Mouse (Mus musculus) cerebellum, postnatal 36 days (tissue): ENCODE measurements around the gene Btbd3.
A peak's percentile ranks its signal among the peaks of the same experiment; 100 is the strongest.

Experiments
- DNase-seq, 2 experiments: peaks; one replicate each; pipeline ENCODE4 v3.0.0; 2021 to 2022; ENCODE audit warnings: mixed read lengths in 2 of 2

Btbd3 gene

DNA sequence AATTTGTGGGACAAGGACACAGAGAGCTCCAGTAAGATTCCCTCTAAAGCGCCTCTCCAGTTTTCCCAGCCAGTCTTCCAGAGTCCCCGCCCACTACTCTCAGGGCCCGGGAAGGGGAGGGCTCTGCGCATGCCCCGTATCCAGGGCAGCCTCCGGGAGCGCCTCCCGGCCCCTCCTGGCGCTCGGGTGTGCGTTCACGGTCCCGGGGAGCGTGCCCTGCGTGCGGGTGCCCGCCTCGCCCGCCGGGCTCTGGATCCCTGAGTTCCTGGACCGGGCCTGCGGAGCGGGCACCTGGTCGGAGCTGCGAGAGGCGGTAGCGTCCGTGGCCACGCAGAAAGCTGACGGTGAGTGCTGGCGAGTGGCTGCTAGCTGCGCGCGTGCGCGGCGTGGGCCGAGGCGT, at the start of gene Btbd3:
TSS of gene Btbd3 (plus strand) at position 155 of the 400 bp plus-strand sequence.
- peak; percentile 91 to 96 for DNase-seq

DNA sequence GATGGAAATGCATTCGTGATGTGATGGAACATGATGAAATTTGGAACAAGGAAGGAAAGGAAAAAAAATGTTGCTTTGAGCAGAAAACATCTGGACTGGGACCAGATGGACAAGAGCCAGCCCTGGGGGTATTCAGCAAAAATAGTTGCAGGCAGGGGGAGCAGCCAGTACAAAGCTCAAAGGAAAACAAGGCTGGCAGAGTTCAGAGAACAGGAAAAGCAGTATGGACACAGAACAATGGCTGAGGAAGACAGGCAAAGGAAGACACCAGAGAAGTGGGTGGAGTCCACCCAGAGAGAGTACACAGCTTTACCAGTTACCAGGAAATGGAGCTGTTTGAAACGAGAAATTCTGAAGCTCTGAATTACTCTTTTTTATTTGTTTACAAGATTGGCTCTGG, 40.8 kb upstream of the Btbd3 start:
- DNase-seq = peak in 1 of 2 experiments; percentile 13

DNA sequence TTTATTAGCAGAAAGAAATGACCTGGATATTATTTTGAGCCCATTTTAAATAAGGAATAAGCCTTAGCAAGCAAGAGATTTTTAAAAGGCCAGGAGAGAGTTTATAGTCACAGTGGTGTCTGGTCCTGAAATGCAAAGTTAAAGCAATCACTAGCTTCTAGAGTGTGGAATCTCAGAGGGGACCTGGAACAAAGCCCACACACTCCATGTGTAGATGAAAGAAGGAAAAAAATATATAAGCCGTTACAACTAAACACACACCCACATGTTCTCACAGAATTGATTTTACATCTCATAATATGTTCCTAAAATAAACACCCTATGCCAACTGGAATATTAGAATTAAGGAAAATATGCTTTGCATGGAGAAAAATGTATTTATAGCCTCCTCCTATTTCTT, 36.1 kb upstream of the Btbd3 start:
- DNase-seq = no peak

DNA sequence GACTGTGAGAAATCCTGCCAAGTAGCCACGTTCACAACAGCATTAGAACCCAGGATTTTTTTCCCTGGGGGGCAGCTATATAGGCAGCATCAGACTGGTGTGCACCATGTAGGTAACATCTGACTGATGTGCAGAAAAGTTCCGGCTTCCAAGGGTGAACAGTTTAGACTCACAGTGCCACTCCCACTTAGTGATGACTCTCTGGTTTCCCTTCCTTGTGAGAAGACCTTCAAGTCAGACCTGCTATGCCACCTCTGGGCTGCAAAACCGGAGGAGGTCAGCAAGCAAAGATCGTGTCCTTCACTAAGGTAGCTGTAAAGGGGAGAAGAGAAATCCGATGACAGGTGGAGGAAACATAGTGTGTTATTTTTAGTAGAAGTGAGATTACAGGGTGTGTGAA, 24.1 kb upstream of the Btbd3 start:
- no peak for DNase-seq

DNA sequence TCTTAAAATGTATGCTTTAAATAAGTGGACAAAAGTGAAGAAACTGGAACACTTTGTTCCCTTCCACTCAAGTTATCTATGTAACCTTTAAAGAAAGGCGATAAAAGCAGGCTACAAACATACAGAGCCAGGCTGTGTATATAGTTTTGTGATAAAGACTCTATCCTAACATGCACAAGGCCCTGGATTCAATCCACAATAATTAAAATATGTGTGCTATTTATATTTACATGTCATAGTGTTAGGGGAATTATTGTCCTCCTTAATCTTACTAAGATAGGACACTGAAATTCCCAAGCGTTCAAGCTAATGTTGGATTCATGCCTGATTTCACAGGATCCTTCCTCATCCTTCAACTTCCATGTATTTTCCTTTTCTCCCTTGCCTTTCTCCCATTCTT, 20.2 kb upstream of the Btbd3 start:
- no peak for DNase-seq

DNA sequence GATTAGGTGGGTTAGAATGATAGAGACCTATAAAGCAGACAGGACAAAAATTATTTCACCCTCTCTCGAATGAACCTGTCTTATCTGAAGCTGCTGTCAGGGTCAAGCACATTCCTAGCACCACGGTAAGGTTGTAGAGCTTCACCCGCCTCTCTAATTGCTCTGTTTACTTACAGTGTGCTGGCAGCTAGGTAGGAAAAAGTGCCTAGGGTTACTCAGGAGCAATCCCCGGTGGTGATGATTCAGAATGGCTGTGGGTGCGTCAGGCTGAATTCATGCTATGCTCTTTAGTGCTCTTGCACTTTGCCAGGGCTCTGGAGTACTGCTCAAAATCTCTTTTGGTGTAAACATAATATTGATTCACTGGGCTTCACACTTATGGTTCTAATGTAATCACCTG, 13.9 kb upstream of the Btbd3 start:
- DNase-seq = no peak

DNA sequence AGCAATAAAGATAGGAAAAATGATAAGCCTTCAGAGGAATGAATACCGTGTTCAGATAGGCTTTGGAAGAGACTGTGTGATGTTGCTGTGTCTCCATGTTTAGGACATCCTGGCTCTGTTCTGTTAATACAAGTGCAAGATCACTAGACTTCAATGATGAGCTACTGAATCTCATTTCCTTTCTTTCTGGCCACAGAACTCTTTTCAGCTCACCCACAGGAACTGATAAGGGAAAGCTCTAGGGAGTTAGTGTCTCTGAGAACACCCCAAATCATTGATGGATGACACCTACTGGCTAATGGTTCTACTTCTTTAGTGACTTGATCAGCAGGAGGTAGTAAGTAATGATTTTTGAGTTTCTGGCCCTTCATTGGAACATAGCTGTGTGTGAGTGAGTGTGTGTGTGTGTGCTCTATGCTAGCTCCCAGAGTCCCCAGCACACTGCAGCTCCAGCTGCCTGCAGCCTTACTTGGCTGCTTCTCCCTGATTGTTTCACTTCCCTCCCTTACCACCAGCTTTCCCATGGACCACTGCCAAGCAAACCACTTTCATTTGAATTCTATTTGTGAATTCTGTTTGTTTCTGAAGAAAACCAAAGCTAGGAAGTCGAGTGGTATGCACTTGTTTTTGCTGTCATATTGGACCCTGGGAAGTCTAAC, 10.6 kb upstream of the Btbd3 start:
- no peak for DNase-seq

DNA sequence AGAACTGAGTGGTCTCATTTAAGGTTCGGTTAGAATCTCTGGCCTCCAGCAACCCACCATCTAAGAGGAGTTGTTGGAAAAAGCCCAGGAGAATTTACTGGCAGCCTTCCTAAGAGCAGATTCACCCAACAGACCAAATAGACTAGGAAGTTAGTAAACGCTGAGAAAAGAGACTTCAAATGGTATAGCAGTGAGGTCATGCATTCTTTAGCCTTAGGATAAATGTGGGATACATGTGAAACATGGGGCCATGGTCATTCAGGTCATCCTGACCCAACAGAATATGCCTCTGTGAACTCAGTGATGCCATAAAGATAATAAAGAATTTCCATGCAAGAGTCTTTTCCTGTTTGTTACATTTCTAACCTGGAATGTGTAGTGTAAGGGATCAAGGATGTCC, 8.4 kb upstream of the Btbd3 start:
- no peak for DNase-seq

DNA sequence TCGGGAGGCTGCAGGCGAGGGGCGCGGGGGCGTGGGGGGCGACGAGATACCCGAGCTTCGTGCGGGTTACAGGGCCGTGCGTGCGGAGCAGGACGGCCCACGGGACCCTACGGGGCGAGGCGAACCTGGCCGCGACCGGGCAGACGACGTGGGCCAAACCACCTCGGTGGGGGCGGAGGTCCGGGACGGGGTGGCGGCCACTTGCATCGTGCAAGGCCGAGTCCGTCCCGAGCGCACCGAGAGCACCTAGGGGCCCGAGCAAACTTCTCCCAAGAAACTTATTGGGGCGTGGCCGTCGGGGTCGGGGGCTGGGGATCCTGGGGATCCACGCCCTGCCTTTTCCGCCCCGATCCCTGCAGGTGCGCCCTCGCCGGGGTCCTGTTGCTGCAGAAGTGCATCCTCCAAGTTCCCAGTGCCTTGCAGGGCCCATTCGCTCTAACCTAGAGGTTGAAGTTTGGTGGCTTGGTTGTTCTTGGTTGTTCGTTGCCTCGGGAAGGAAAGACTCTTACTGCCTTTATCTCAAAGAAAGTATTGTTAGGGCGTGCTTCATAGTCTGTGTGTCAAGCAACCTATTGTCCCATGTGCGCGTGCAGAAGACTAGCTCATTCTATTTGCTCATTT, 596 bp downstream of the Btbd3 start:
- peak in 1 of 2 experiments; percentile 50 for DNase-seq

DNA sequence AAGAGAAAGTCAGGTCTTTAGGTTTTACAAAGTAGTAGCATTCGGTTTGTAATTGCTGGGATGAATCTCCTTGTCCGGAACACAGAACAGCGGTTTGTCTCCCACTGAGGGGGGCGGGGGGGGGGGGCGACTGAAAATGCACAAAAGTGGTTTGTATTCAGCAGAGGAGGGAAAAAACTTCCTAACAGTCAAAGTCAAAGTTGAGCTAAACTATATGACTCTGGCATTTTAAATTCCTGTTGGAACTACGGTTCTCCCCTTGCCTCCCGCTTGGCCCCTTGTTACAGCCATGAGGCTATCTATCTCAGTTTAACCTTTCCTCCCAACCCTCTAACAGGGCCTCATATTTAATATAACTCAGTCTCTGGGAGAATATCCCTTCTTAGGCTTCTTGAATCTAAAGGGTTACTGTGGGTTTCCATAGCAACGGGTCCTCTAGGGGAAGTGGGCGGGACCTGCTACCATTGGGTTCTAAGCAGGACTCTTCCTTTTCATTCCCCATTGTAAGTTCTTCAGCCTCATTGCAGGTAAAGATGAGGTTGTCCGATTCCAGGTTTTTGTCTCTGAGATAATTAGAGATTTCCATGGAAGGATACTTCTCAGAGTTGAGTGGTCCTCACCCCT, 1.4 kb downstream of the Btbd3 start:
- DNase-seq = peak in 1 of 2 experiments; percentile 45

DNA sequence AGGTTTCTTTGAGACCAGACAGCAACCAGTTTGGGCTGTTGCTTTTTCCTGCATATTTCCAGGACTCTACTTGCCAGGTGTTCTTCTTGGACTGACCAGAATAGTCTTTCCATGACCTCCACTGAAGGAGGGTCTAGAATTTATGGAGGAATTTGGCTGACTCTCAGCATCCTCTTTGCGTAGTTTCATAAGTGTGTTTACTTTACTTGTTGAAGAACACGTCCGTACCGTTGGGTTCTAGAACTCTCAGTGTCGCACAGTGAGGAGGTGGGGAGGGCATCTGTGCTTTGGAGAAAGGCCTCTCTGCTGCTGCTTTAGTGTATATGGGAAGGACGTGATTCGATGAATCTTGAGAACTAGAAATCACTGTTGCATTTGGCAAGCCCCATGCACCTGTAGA, 4.8 kb downstream of the Btbd3 start:
- no peak for DNase-seq

DNA sequence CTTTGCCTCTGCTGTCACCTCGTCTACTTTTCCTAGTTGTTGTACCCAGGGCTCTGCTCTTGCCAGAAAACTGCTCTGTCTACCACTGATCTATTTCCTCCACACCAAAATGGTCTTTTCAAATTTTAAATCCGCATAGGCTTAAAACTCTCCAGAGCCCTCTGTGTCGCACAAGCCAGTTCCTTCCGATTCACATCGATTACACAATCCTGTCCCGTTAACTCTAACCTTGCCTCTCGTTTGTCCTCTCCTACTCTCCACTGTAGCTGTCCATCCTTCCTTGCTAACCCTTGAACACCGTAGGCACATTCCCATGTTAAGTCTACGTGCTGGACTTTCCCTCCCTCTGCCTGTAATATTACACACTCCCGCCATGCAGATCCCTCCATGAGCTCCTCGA, 6.5 kb downstream of the Btbd3 start:
- DNase-seq = no peak

DNA sequence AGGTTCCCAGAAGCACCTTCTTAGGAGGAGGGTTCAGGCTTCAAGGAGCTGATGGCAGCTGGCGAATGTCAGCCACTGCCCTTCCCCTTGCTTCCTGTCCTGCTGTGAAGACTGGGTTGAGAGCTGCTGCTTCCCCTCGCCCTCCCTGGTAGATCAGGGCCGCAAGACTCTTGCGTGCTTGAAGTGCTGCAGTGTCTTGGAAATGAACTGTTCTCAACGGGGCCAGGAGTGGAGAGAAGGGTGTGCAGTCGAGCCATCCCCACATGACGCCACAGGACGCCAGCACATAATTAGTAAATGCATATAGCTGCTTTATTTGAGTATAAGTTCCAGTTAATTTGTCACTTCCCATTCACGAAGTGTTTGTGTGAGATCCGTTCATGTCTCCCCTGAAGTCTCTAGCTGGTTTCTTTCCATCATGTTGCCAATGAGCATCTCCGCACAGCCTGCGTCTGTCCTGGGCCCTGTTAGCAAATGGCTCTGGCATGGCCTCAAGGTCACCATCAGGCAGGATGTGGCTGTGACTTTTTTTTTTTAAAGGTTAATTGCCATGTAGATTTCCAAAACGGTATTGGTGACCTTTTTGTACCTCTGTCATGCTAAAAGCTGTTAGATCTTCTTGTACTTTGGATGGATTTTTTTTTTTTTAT, 9.1 kb downstream of the Btbd3 start:
- DNase-seq = peak; percentile 37 to 43

DNA sequence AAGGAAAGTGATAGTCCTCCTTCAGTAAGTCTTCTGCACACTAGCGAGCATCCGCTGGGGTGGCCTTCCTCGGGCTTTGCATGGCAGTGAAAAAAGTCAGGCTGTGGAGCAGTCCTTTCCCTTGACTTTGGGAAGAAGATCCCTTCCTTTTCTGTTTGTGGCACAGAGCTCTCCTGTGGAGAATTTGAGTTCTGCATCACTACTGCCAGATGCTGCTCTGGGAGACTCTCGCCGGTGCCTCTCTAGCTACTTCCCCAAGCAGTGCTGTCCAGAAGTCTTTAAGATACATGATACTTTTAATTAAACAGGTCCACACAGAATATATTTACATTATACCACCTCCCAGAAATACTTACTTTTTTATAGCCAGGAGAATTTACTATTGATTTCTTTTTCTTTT, 10.3 kb downstream of the Btbd3 start:
- no peak for DNase-seq

DNA sequence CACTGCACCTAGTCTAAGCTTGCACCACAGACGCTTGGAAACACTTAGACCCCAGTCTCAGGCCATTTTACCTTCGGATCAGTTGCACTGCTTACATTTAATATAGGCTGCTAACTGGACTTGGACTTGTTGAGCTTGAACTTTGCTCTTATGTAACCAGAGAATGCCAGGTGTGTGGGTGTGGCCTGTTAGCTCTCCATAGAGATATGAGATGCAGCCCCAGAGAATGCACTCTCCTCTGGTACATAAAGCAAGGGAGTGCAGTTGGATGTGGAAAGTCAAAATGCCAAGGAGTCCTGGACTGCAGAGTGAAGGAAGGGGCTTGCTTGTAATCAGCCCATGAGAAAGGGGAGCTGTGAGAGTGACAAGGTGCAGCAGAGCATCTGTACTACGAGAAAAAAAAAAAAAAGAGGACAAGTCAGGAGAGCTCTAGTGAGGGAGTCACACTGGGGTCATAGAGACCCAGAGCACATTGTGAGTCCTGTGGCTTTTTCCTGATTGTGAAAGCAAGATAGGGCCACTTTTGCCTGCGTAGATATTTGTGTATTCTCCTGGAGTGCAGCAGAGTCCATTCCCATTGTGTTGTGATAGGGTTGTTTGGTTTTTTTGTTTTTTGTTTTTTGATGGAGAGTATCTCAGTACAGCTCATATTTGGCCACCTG, 11.6 kb downstream of the Btbd3 start:
- DNase-seq = no peak

DNA sequence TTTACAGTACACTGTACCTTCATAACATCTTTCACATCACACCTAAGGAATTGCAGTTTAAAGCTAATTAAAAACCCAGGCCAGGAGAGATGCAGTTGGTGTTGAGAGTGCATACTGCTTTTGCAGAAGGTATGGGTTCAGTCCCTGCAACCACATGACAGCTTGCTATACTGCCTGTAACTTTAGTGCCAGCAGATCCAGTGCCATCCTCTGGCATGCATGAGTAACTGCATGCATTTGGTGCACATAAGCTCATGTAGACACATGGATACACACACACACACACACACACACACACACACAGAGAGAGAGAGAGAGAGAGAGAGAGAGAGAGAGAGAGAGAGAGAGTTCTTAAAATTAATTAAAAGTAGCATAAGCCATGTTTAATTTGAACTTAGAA, 13.0 kb downstream of the Btbd3 start:
- DNase-seq = no peak

DNA sequence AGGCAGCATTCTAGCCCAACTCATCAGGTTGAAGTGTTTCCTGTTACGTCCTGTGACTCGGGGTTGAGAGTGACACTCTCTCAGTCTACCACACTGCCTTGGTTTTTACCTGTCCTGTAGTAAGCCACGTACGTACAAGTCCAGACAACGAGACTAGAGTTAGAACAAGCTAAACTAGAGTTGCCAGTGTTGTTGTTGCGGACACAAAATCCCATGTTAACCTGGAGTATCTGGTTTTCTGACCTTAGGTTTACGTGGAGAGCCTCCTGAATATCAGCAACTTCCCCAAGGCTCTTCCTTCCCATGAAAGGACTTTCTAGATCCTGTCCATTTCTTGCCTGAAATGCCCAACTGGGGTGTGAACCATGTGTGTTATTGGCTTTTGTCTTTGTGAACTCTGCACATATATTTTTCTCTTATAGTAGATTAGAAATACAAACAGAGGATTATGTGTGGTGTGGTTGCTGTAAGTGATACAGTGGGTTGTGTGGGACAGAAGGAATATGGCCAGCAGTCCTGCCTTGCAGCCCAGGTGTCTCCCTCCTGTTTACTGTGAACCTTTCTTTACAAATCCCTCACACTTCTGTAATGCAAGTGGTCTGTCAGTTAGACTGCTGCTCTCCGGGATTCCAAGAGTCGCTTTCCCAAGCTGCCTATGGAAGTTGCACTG, 17.2 kb downstream of the Btbd3 start:
- no peak for DNase-seq

DNA sequence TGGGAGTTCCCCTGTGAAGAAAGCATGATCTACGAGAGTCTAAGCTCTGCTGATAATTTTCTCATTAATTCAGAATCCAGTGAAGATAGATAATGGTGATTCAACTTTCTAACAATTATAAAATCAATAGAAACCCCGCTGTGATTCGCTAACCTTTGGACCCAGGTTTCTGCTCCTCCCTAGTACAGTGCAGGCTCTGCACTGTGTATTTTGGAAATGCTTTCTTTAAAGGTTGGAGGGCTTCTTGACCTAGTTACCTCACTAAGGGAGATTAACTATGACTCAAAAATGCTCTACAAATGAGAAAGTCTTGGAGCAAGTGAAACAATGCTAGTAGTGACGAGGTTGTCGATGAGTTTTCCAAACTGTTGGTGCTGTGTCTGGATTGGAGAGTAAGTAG, 17.7 kb downstream of the Btbd3 start:
- no peak for DNase-seq

DNA sequence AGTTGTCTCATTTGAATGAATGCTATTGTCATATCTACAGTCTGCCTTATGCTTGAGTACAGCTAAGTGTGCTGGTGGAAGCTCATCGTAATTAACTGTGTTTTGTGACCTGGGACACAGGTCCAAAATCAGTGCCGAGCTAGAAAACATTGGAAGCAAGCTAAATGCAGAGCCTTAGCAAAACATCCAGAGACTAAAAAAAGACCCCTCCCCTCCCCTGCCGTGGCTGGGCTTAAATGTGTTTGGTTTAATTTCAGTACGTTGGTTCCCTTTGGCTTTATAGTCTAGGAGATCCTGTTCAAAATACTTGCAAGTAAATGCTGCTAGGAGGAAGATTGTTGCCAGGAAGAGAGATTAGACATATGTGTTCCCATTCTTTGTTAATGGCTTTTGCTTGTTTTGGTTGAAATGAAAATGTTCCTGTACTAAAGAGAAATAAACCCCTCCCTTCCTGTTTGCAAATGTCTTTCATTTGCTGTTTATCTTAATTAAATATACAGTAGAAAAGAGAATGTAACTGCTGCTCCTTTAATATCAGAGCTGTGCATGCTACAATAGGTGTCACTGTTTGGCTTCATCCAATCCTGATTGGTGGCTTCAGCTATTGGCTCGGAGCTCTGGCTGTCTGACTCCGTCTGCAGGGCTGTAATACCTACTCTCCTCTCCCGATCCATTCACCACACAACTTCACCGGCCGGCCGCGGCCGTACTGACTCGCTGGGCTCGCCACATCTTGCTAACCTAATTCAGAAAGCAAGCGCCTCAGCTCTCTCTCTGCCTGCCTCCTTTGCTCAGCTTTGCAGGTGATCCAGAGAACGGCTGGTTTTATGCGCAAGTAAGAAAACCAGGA, 21.7 kb downstream of the Btbd3 start:
- peak; percentile 91 to 94 for DNase-seq

DNA sequence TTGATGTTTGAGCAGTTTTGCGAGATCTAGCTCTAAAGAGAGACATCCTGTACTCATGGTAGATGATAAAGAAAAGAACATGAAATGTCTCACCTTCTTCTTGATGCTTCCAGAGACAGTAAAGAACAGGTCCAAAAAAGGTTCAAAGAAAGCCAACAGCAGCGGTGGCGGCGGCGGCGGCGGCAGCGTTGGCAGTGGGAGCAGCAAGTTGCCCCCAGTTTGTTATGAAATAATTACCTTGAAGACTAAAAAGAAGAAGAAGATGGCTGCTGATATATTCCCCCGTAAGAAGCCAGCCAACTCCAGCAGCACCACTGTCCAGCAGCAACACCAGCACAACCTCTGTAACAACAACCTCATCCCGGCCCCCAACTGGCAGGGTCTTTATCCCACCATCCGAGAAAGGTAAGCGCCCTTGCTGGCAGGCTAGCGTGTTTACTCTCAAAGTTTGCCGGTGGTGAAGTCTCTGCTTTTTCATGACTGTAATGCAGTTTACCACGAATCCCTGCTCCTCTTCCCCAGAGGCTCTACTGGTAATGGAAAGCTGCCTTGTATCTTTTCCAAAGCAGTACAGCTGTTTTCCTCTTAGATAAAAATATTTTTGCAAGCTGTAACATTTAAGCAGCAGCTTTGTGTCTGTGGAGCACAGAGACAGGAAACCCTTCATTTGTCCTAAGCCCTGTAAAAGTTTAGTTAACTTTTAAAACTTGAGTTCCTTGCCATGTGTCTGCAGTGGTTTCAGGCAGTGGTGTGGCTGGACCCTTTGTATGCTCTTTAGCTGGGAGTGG, 22.7 kb downstream of the Btbd3 start:
- peak; percentile 33 to 42 for DNase-seq

DNA sequence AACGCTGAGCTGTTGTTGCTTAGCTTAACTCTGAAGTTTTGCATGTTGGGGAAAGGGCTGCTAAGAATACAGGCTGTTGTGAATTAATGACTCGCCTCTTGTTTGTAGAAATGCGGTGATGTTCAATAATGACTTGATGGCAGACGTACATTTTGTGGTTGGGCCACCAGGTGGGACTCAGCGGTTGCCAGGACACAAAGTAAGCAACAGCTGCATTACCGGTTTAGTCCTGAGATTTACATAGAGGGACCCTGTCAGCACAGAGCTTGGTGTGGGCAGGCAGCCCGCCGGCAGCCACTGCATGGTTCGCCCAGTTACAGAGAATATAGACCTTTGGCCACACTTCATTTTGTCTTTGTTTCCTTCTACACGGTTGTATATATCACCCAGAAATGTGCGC, 23.3 kb downstream of the Btbd3 start:
- DNase-seq = peak; percentile 40 to 57
